Mouse (Mus musculus): ENCODE measurements at regions not wholly inside any gene's neighbourhood (a gene's known extent, or its start where the extent isn't known, plus 50 kb on each side); places are given as distances from the start of the nearest gene placed in this dataset.

DNA sequence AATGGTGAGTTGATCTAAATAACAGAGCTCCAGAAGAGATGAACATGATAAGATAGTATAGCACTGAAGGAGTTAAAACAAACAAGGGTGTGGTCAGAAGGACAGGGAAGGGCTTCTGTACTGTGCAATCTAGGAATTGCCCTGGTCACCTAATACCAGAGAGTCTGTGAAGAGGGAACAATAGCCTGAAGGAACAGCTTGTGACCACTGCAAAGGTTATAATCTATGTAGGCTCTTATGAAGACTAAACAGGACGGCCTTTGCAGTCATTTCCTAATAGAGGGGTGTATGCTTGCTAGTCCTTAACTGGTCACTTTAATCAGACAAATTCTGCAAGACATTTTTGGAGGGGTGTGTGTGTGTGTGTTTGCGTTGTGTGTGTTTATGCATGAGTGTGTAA lies 97.5 kb downstream of the Tmem170b start:
- TF ChIP-seq CTCF (IDR thresholded peaks at IDR 0.05; ENCODE audit: low read depth, low read length) (no peak), EP300 (IDR thresholded peaks at IDR 0.05; ENCODE audit: insufficient read depth, low read depth, low read length) (no peak), POLR2A (IDR thresholded peaks at IDR 0.05; ENCODE audit: insufficient read depth, low read length) (no peak)

Measured in ES-Bruce4 (cell line).